Mouse (Mus musculus) stomach, embryonic 16.5 days (tissue): ENCODE measurements around the gene Syt12. TPM values are rescaled to one million over a fixed set of nuclear protein-coding genes. Genes with fewer than 3 reads are reported as not detected.

Experiments
- ATAC-seq: fragments of 200-750 bp; cut with Nextera tagmentation; 2 replicates; pipeline ENCODE4 v1.8.0; 2017; ENCODE audit warnings: moderate number of reproducible peaks, moderate TSS enrichment; ENCODE audit not compliant: insufficient read depth, low FRiP score
- H3K27ac ChIP-seq: fragments of 300-500 bp; sonication (generic); 2 replicates; pipeline ENCODE4 v1.5.1; 2014; ENCODE audit warnings: low read length
- H3K27me3 ChIP-seq: fragments of 300-500 bp; sonication (generic); 2 replicates; pipeline ENCODE4 v1.6.1; 2014; ENCODE audit warnings: low read length, control low read depth, mixed read lengths; ENCODE audit not compliant: control insufficient read depth, insufficient read depth
- H3K36me3 ChIP-seq: fragments of 300-500 bp; sonication (generic); 2 replicates; pipeline ENCODE4 v1.6.1; 2014; ENCODE audit warnings: low read length; ENCODE audit not compliant: control insufficient read depth, insufficient read depth
- H3K4me1 ChIP-seq: fragments of 300-500 bp; sonication (generic); 2 replicates; pipeline ENCODE4 v1.6.1; 2014; ENCODE audit warnings: low read length, control low read depth, mixed read lengths; ENCODE audit not compliant: control insufficient read depth, insufficient read depth
- H3K4me2 ChIP-seq: fragments of 300-500 bp; sonication (generic); 2 replicates; pipeline ENCODE4 v1.6.1; 2014; ENCODE audit warnings: low read depth, low read length, mixed read lengths
- H3K4me3 ChIP-seq: fragments of 300-500 bp; sonication (generic); replicated peaks from 2 replicates; pipeline ENCODE4 v1.5.1; 2014; ENCODE audit warnings: mild to moderate bottlenecking, low read length
- H3K9ac ChIP-seq: fragments of 300-500 bp; sonication (generic); 2 replicates; pipeline ENCODE4 v1.6.1; 2014; ENCODE audit warnings: low read length
- H3K9me3 ChIP-seq: fragments of 300-500 bp; sonication (generic); replicated peaks from 2 replicates; pipeline ENCODE4 v1.6.1; 2016; ENCODE audit warnings: low read length, control low read depth; ENCODE audit not compliant: control insufficient read depth
- WGBS: fragments of 180-500 bp; shearing (Covaris S2); extraction: QIAGEN DNeasy Blood & Tissue Kit; methylation state at CpG from one replicate; pipeline ENCODE4 v1.1.7; 2014; 5-methylcytosine and 5-hydroxymethylcytosine counted together
- polyA plus RNA-seq: library from polyadenylated mRNA; unstranded; fragments of >200 nt; fragmentation: Nextera tagmentation; extraction: Ambion mirVana; gene quantifications from 2 replicates; pipeline ENCODE4 v1.2.1, GENCODE M21; 2015

Gene Syt12
- 0.75 and 0.96 TPM in 2 replicates for polyA plus RNA-seq

- Histone ChIP-seq H3K36me3 (no peaks in the 10 kb centered on the region), H3K4me1 (peaks cover 10% of the 10 kb centered on the region), H3K4me3 (peak within 1 kb of the TSS; percentile 57), H3K27ac (no peak within 1 kb of the TSS; the same call in 1 of the 2 replicates), H3K27me3 (peaks cover 18% of the 10 kb centered on the region), H3K4me2 (peak within 1 kb of the TSS; percentile 98), H3K9ac (peak within 1 kb of the TSS; percentile 73), H3K9me3 (no peaks in the 10 kb centered on the region)
- 18% methylated on average over 21 of the region's 21 CpGs for WGBS
- ATAC-seq: peak; percentile 72; the same call in 1 of the 2 replicates
Observed at GRCm38 (mm10) chr19:4477345-4478189, at the start of gene Syt12. Syt12 (minus strand) TSS chr19:4477447.

GRCm38 (mm10) chr19:4521426-4522050, 44.3 kb upstream of the Syt12 start:
- Histone ChIP-seq H3K9me3 (no peaks in the 10 kb centered on the region), H3K4me3 (no peak overlapping the region), H3K9ac (no peak overlapping the region), H3K27me3 (no peaks in the 10 kb centered on the region), H3K27ac (no peak overlapping the region), H3K4me2 (no peak overlapping the region), H3K36me3 (no peaks in the 10 kb centered on the region), H3K4me1 (no peaks in the 10 kb centered on the region)
- WGBS: 77% methylated on average over 3 of the region's 3 CpGs
- ATAC-seq: no peak

GRCm38 (mm10) chr19:4517483-4517882, 40.2 kb upstream of the Syt12 start:
- Histone ChIP-seq H3K36me3 (no peaks in the 10 kb centered on the region), H3K27ac (no peak overlapping the region), H3K4me3 (no peak overlapping the region), H3K4me2 (no peak overlapping the region), H3K27me3 (no peaks in the 10 kb centered on the region), H3K4me1 (peaks cover 9% of the 10 kb centered on the region), H3K9me3 (no peaks in the 10 kb centered on the region), H3K9ac (no peak overlapping the region)
- ATAC-seq: no peak
- WGBS: 90% methylated on average over 1 of the region's 1 CpGs

GRCm38 (mm10) chr19:4516288-4516687, 39.0 kb upstream of the Syt12 start:
- Histone ChIP-seq H3K36me3 (no peaks in the 10 kb centered on the region), H3K9me3 (no peaks in the 10 kb centered on the region), H3K27ac (no peak overlapping the region), H3K9ac (no peak overlapping the region), H3K4me3 (no peak overlapping the region), H3K4me2 (no peak overlapping the region), H3K27me3 (no peaks in the 10 kb centered on the region), H3K4me1 (peaks cover 9% of the 10 kb centered on the region)
- no peak for ATAC-seq
- 53% methylated on average over 2 of the region's 2 CpGs for WGBS

- no peak overlapping the region for H3K27ac ChIP-seq
Observed at GRCm38 (mm10) chr19:4515746-4516145, 38.5 kb upstream of the Syt12 start.

GRCm38 (mm10) chr19:4513236-4513858, 36.1 kb upstream of the Syt12 start:
- peaks cover 16% of the 10 kb centered on the region for H3K4me1 ChIP-seq
- H3K9ac ChIP-seq: no peak overlapping the region
- H3K9me3 ChIP-seq: no peaks in the 10 kb centered on the region
- H3K27me3 ChIP-seq: no peaks in the 10 kb centered on the region
- H3K4me3 ChIP-seq: no peak overlapping the region
- H3K27ac ChIP-seq: no peak overlapping the region
- 70% methylated on average over 4 of the region's 4 CpGs for WGBS
- no peak for ATAC-seq
- no peak overlapping the region for H3K4me2 ChIP-seq
- no peaks in the 10 kb centered on the region for H3K36me3 ChIP-seq

More at GRCm38 (mm10) chr19:4515746-4516145, 38.5 kb upstream of the Syt12 start:
- Histone ChIP-seq H3K27me3 (no peaks in the 10 kb centered on the region), H3K4me3 (no peak overlapping the region), H3K4me2 (no peak overlapping the region), H3K4me1 (peaks cover 14% of the 10 kb centered on the region), H3K9me3 (no peaks in the 10 kb centered on the region), H3K36me3 (no peaks in the 10 kb centered on the region), H3K9ac (no peak overlapping the region)
- ATAC-seq: no peak
- WGBS: 43% methylated on average over 2 of the region's 2 CpGs

- H3K9ac ChIP-seq: peak overlapping the region; percentile 73
- H3K9me3 ChIP-seq: no peaks in the 10 kb centered on the region
- H3K27ac ChIP-seq: no peak overlapping the region
- H3K4me2 ChIP-seq: peak overlapping the region; percentile 82
- H3K4me1 ChIP-seq: peaks cover 16% of the 10 kb centered on the region
- ATAC-seq: no peak
- H3K36me3 ChIP-seq: no peaks in the 10 kb centered on the region
- H3K27me3 ChIP-seq: no peaks in the 10 kb centered on the region
- WGBS: 8% methylated on average over 13 of the region's 13 CpGs
- H3K4me3 ChIP-seq: peak overlapping the region; percentile 82
Observed at GRCm38 (mm10) chr19:4511116-4511841, 34.0 kb upstream of the Syt12 start.

GRCm38 (mm10) chr19:4509986-4510963, 33.0 kb upstream of the Syt12 start, which contains the start of gene Pcx:
Pcx (plus strand) TSS chr19:4510472.
- H3K9ac ChIP-seq: peak within 1 kb of the TSS; percentile 73
- H3K4me3 ChIP-seq: peak within 1 kb of the TSS; percentile 82
- no peaks in the 10 kb centered on the region for H3K27me3 ChIP-seq
- no peaks in the 10 kb centered on the region for H3K36me3 ChIP-seq
- H3K4me1 ChIP-seq: peaks cover 9% of the 10 kb centered on the region
- H3K9me3 ChIP-seq: no peaks in the 10 kb centered on the region
- WGBS: under 1% methylated on average over 82 of the region's 82 CpGs
- H3K27ac ChIP-seq: peak within 1 kb of the TSS; percentile 32; the same call in 1 of the 2 replicates
- peak within 1 kb of the TSS; percentile 93 for H3K4me2 ChIP-seq
- ATAC-seq: peak; percentile 99
